Mouse (Mus musculus) hindbrain, embryonic 11.5 days (tissue): ENCODE measurements around the gene Pcbp1. TPM values are rescaled to one million over a fixed set of nuclear protein-coding genes. Genes with fewer than 3 reads are reported as not detected.
"Not testable (repeated sequence)": the region's sequence is repeated elsewhere in the genome, so short reads cannot be mapped to it uniquely, and the experiment has no call there.

Experiments used
- ATAC-seq: fragments of 200-750 bp; cut with Nextera tagmentation; 2 replicates; pipeline ENCODE4 v1.8.0; 2017; ENCODE audit warnings: mild to moderate bottlenecking, moderate TSS enrichment, moderate library complexity; ENCODE audit not compliant: low FRiP score
- DNase-seq: peaks from one replicate; pipeline ENCODE4 v3.0.0-alpha.2; 2015; ENCODE audit warnings: low spot score
- H3K27ac ChIP-seq: fragments of 300-500 bp; sonication (generic); 2 replicates; pipeline ENCODE4 v1.5.1; 2014; ENCODE audit warnings: mild to moderate bottlenecking, low read depth, low read length
- H3K27me3 ChIP-seq: fragments of 300-500 bp; sonication (generic); 2 replicates; pipeline ENCODE4 v1.6.1; 2014; ENCODE audit warnings: mild to moderate bottlenecking, low read length, moderate library complexity, mixed read lengths; ENCODE audit not compliant: control insufficient read depth, insufficient read depth
- H3K36me3 ChIP-seq: fragments of 300-500 bp; sonication (generic); 2 replicates; pipeline ENCODE4 v1.6.1; 2014; ENCODE audit warnings: mild to moderate bottlenecking, low read length, moderate library complexity, mixed read lengths; ENCODE audit not compliant: control insufficient read depth, insufficient read depth
- H3K4me1 ChIP-seq: fragments of 300-500 bp; sonication (generic); replicated peaks from 2 replicates; pipeline ENCODE4 v1.6.1; 2014; ENCODE audit warnings: low read length, mixed read lengths; ENCODE audit not compliant: control insufficient read depth, insufficient read depth
- H3K4me2 ChIP-seq: fragments of 300-500 bp; sonication (generic); replicated peaks from 2 replicates; pipeline ENCODE4 v1.6.1; 2014; ENCODE audit warnings: mild to moderate bottlenecking, low read depth, low read length
- H3K4me3 ChIP-seq: fragments of 300-500 bp; sonication (generic); 2 replicates; pipeline ENCODE4 v1.5.1; 2014; ENCODE audit warnings: low read depth, low read length
- H3K9ac ChIP-seq: fragments of 300-500 bp; sonication (generic); 2 replicates; pipeline ENCODE4 v1.6.1; 2014; ENCODE audit warnings: low read depth, low read length
- H3K9me3 ChIP-seq: fragments of 300-500 bp; sonication (generic); 2 replicates; pipeline ENCODE4 v1.6.1; 2016; ENCODE audit warnings: low read length; ENCODE audit not compliant: control insufficient read depth
- WGBS: fragments of 180-500 bp; shearing (Covaris S2); extraction: QIAGEN DNeasy Blood & Tissue Kit; methylation state at CpG from one replicate; pipeline ENCODE4 v1.1.7; 2014; 5-methylcytosine and 5-hydroxymethylcytosine counted together
- polyA plus RNA-seq: library from polyadenylated mRNA; unstranded; fragments of >200 nt; fragmentation: Nextera tagmentation; extraction: Ambion mirVana; gene quantifications from 2 replicates; pipeline ENCODE4 v1.2.1, GENCODE M21; 2014

Gene Pcbp1
- polyA plus RNA-seq, result 382 and 432 TPM in 2 replicates

GRCm38 (mm10) chr6:86526032-86526960 is at the start of gene Pcbp1:
Gene Pcbp1 (minus strand): TSS chr6:86526321.
- H3K4me1 ChIP-seq, result peaks cover 4% of the 10 kb centered on the region; the same call in 1 of the 2 replicates
- no peaks in the 10 kb centered on the region for H3K9me3 ChIP-seq
- peak within 1 kb of the TSS; percentile 91 for H3K4me3 ChIP-seq
- no peaks in the 10 kb centered on the region for H3K27me3 ChIP-seq
- no peaks in the 10 kb centered on the region for H3K36me3 ChIP-seq
- peak within 1 kb of the TSS; percentile 74 for H3K4me2 ChIP-seq
- H3K27ac ChIP-seq, result peak within 1 kb of the TSS; percentile 100
- WGBS, result under 1% methylated on average over 76 of the region's 120 CpGs
- peak; percentile 98 for DNase-seq
- ATAC-seq, result peak; percentile 90
- H3K9ac ChIP-seq, result peak within 1 kb of the TSS; percentile 97

- no peaks in the 10 kb centered on the region for H3K4me1 ChIP-seq
- no peaks in the 10 kb centered on the region for H3K27me3 ChIP-seq
- ATAC-seq, result no peak
- no peak overlapping the region for H3K9ac ChIP-seq
- no peak overlapping the region for H3K4me2 ChIP-seq
- no peak overlapping the region for H3K4me3 ChIP-seq
- no peak overlapping the region for H3K27ac ChIP-seq
- H3K9me3 ChIP-seq, result no peaks in the 10 kb centered on the region
- H3K36me3 ChIP-seq, result no peaks in the 10 kb centered on the region
- WGBS, result 95% methylated on average over 3 of the region's 3 CpGs
- DNase-seq, result no peak
These were observed 48.4 kb upstream of the Pcbp1 start for GRCm38 (mm10) chr6:86574495-86574894.

- ATAC-seq, result no peak
- Histone ChIP-seq H3K27ac (no peak overlapping the region), H3K4me2 (no peak overlapping the region), H3K9ac (no peak overlapping the region), H3K4me3 (no peak overlapping the region), H3K4me1 (no peaks in the 10 kb centered on the region), H3K36me3 (no peaks in the 10 kb centered on the region), H3K27me3 (no peaks in the 10 kb centered on the region), H3K9me3 (no peaks in the 10 kb centered on the region)
- no peak for DNase-seq
- WGBS, result 68% methylated on average over 9 of the region's 9 CpGs
These were observed 44.7 kb upstream of the Pcbp1 start for GRCm38 (mm10) chr6:86570830-86571229.

GRCm38 (mm10) chr6:86569461-86569820 is 43.3 kb upstream of the Pcbp1 start:
- H3K36me3 ChIP-seq, result 0 out of 2 replicates have a peak, but pooled peaks cover under 1% of the 10 kb centered on the region
- no peaks in the 10 kb centered on the region for H3K27me3 ChIP-seq
- no peaks in the 10 kb centered on the region for H3K9me3 ChIP-seq
- H3K4me2 ChIP-seq, result no peak overlapping the region
- 84% methylated on average over 3 of the region's 3 CpGs for WGBS
- ATAC-seq (no peak), DNase-seq (no peak)
- no peak overlapping the region for H3K9ac ChIP-seq
- H3K4me1 ChIP-seq, result no peaks in the 10 kb centered on the region
- no peak overlapping the region for H3K27ac ChIP-seq
- H3K4me3 ChIP-seq, result no peak overlapping the region

- no peaks in the 10 kb centered on the region for H3K9me3 ChIP-seq
- H3K4me1 ChIP-seq, result no peaks in the 10 kb centered on the region
- H3K36me3 ChIP-seq, result 0 out of 2 replicates have a peak, but pooled peaks cover 2% of the 10 kb centered on the region
- no peak overlapping the region for H3K4me2 ChIP-seq
- no peak overlapping the region for H3K4me3 ChIP-seq
- WGBS, result 54% methylated on average over 3 of the region's 3 CpGs
- DNase-seq, result no peak
- no peak overlapping the region for H3K9ac ChIP-seq
- ATAC-seq, result no peak
- no peak overlapping the region for H3K27ac ChIP-seq
- no peaks in the 10 kb centered on the region for H3K27me3 ChIP-seq
These were observed 42.8 kb upstream of the Pcbp1 start for GRCm38 (mm10) chr6:86568816-86569460.

GRCm38 (mm10) chr6:86565782-86566181 is 39.7 kb upstream of the Pcbp1 start:
- 87% methylated on average over 2 of the region's 2 CpGs for WGBS
- no peak overlapping the region for H3K9ac ChIP-seq
- no peak for ATAC-seq
- H3K27ac ChIP-seq, result no peak overlapping the region
- DNase-seq, result no peak
- H3K36me3 ChIP-seq, result 0 out of 2 replicates have a peak, but pooled peaks cover 2% of the 10 kb centered on the region
- H3K9me3 ChIP-seq, result no peaks in the 10 kb centered on the region
- no peak overlapping the region for H3K4me3 ChIP-seq
- no peaks in the 10 kb centered on the region for H3K4me1 ChIP-seq
- H3K27me3 ChIP-seq, result no peaks in the 10 kb centered on the region
- H3K4me2 ChIP-seq, result no peak overlapping the region

- DNase-seq, H3K4me2 ChIP-seq, H3K4me1 ChIP-seq, ATAC-seq, H3K9me3 ChIP-seq, H3K4me3 ChIP-seq, H3K9ac ChIP-seq, H3K27me3 ChIP-seq, H3K36me3 ChIP-seq, H3K27ac ChIP-seq: not testable (repeated sequence)
- 86% methylated on average over 1 of the region's 1 CpGs for WGBS
These were observed 31.1 kb upstream of the Pcbp1 start for GRCm38 (mm10) chr6:86557182-86557581.

GRCm38 (mm10) chr6:86556345-86557058 is 30.4 kb upstream of the Pcbp1 start:
- 94% methylated on average over 3 of the region's 3 CpGs for whole genome bisulfite sequencing
- no peaks in the 10 kb centered on the region for H3K4me1 ChIP-seq
- DNase-seq (no peak), ATAC-seq (no peak)
- no peak overlapping the region for H3K27ac ChIP-seq
- H3K9me3 ChIP-seq, result no peaks in the 10 kb centered on the region
- H3K27me3 ChIP-seq, result no peaks in the 10 kb centered on the region
- H3K4me3 ChIP-seq, result no peak overlapping the region
- H3K4me2 ChIP-seq, result no peak overlapping the region
- no peak overlapping the region for H3K9ac ChIP-seq
- H3K36me3 ChIP-seq, result no peaks in the 10 kb centered on the region
